Mouse (Mus musculus) c-Kit-negative CD71-positive TER-119-positive erythroid progenitor cells, embryonic 14.5 days (primary cell): ENCODE data around the gene Insl3.
"Not testable (repeated sequence)": the region's sequence is repeated elsewhere in the genome, so short reads cannot be mapped to it uniquely, and the experiment has no call there.

Source experiments
- DNase-seq: peaks from one replicate; pipeline ENCODE4 v3.0.0-alpha.2; 2013; ENCODE audit warnings: low read depth, low spot score

The Insl3 gene

GRCm38 (mm10) chr8:71709134-71709799 lies 20.3 kb downstream of the Insl3 start:
- no peak for DNase-seq

DNA sequence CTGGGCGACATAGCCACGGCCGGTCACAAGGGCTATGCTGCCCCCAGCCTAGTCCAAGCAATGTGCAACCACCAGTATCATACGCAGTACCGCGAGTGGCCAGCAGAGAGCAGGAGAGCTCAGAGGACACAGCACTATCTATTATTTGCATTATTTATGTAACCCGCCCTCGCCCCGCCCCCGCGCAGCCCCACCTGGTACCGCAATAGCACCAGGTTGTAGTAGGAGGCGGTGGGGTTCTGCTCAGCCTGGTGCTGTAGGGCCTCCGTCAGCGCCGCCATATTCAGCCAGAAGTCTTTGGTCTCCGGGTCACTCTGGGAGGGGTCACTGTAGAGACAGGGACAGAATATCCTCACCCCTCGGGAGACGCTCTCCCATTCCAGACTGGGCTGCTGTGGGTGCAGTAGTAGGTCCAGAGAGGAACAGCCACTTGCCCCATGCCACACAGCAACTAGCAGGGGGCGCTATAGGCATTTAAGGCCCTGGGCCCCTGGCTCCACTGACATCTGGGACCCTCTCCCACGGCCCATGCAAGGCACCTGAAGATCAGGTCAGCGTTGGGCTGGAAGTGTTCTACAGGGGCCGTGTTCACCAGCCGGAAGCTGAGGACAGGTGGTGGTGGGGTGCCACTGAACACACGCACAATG lies 20.9 kb downstream of the Insl3 start:
- no peak for DNase-seq

DNA sequence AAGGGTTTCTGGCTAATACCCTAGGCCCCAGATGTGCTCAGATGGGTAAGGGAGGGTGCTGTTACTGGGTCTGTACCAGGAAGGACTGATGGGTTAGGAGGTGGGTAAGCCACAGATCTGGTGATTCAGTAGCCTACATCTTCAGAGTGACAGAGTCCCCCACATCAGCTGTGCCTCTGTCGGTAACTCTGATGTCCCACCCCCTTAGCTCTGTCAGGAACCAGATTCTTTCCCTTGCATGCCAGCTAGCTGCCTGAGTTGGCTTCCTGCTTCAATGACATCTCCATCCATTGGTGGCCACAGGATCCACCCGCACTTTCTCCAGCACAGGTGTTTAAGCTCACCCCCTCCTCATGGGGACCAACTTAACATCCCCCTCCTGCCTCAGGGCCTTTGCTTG lies 22.6 kb downstream of the Insl3 start:
- no peak for DNase-seq

GRCm38 (mm10) chr8:71715531-71715930 lies 26.5 kb downstream of the Insl3 start:
- DNase-seq: no peak

DNA sequence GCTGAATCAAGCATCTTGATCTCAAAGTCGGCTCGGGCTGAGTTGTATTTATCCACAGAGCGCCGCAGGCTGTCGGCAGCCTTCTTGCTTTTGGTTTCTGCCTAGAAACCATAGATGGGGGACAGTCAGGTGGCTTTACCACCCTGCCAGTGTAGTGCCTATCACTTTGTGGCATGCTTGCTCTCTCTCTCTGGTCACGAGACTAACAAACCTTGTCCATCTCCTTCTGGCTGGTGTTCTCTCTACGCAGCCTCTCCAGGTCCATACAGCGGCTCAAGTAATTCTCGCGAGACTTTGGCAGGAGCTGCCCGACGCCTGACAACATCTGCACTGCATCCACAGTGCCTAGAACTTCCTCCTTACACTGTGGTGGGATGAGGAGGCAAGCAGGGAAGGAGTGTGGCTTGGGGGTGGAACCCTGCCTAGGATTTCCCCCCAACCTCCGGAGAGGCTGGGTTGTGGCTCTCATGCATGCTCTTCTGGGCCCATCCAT lies 27.6 kb downstream of the Insl3 start:
- no peak for DNase-seq

DNA sequence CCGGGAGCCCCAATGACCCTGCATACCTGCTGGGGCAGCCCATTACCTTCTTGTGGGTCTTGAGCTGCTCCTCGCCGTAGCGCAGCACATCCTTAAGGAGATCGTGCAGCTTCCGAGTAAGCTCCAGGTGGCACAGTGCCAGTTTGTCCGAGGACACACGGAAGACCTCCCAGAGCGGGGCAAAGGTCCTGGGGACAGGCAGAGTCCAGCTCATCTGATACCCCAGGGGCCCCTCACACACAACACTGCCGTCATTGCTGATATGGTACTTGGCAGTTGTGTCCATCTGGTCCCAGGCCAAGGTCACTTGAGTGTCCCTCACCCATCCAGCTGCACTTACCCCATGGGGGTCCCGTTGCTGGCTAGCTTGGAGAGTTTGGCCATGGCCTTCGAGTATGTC lies 28.1 kb downstream of the Insl3 start:
- DNase-seq: no peak

GRCm38 (mm10) chr8:71718252-71718651 lies 29.2 kb downstream of the Insl3 start:
- no peak for DNase-seq

- DNase-seq: no peak
These were observed 30.2 kb downstream of the Insl3 start for GRCm38 (mm10) chr8:71719218-71719617.

DNA sequence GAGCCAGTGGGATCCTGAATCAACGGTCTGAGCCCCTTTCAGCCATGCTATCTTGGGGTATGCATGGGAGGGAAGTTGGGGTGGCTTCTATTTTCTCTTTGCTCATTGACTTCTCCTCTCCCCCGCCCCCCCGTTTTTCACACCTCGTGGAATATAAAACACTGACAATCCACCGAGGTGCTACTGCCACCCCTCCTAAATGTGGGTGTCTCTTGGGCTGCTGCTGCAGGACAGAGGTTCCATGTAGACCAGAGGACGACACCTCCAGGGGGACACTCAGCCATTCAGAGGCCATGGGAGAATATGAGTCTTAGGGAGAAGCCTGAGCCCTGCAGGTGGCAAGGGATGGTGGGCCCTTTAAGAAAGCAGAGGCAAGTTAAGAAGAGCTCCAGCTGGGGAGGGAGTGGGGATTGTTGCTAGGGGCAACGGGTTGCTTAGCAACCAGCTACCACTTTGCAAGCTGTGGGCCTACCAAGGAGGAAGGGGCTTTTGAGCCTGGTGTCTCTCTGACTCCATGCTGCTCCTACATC lies 31.0 kb downstream of the Insl3 start:
- no peak for DNase-seq

- no peak for DNase-seq
These were observed 34.1 kb downstream of the Insl3 start for GRCm38 (mm10) chr8:71723047-71723551.

GRCm38 (mm10) chr8:71724389-71724788 lies 35.4 kb downstream of the Insl3 start:
- DNase-seq: no peak

DNA sequence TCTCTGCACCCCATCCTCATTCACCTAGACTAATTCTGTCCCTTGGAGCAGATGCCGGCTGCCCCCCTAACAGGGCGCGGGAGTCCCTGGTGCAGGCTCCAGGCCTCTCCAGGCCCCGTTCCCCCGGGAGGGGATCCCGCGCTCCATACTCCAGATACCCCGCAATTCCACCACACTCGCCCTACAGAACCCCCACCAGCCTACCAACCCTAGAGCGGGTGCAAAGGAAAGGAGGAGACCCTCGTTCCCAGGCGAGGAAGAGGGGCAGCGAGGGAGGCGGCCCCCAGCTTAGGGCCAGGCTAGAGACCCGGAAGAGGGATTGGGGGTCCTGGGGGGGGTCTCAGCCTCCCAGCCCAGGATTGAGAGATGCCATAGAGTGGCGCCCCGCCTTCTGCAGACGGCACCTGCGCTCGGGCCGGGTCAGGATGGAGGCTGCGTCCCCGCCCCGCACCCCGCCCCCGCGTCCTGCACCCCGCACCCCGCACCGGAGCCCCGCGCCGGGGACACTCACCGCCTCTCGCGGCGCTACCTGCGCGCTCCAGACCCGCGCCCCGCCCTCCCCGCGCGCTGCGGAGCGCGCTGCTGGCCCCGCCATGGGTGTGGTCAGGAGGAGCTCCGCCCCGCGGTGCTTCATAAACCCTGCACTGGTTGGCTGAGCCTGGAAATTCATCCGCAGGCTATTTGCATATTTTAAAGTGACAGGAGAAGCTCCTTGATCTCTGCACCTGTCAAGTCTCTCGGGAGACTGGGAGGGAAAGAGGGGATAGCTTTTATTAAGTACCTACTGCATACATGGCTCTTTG lies 36.3 kb downstream of the Insl3 start, which contains the start of gene Fcho1:
Gene Fcho1, minus strand, starts transcription at position 595 of the 803 bp plus-strand sequence.
- DNase-seq: peak; percentile 81

GRCm38 (mm10) chr8:71728240-71728785 lies 39.3 kb downstream of the Insl3 start:
- DNase-seq: no peak

DNA sequence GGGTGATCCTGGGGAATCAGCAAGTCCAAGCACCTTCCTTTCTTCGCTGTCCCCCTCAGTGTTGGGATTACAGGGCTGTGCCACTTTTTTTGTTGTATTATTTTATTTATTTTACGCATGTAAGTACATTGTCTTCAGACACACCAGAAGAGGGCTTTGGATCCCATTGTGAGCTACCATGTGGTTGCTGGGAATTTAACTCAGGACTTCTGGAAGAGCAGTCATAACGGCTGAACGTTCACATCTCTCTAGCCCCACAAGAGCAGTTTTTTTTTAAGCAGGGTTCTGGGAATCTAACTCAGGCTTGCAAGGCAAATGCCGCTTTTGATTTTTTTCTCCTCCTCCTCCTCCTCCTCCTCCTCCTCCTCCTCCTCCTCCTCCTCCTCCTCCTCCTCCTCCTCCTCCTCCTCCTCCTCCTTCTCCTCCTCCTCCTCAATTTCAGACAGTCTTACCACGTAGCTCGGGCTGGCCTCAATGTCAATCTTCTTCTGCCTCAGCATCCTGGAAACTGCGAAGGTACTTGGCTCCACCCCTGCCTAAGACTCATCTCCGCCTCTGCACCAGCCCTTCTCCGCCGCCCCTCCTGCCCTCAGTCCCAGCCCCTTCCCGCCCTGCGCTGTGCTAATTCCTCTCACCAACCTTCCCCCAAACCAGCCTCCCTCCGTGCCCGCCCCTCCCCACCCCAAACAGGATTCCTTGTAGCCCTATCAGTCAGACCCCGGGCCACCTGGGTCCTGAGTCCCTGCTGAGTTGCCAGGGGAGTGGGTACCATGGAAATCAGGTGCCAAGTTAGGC lies 40.0 kb downstream of the Insl3 start:
- DNase-seq: no peak

DNA sequence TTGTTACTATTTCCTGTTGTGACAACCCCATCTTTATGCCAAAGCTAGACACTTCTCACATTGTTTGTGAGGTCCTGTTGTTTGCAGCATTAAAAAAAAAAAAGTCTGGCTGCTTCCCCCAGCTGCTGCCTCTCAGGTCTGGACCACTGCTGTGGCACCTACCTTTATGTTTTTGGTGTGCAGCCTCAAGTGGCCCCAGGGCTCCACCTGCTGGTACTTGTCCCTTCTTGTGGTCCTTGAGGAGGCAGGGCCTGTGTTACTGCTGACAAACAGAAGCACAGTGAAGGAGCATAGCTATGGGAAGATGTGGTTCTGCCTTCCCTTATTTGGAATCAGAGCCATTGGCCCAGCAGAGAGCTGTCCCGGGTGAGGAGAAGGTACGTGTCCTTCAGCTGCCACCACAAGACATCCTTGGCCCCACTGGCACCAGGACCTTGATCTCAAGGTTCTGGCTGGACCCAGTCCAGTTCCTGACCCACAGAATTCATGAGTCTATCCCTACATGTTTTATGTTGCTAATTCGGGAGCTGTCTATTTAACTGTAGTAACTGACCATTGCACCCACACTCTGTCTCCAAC lies 42.7 kb downstream of the Insl3 start:
- DNase-seq: no peak

GRCm38 (mm10) chr8:71738316-71738715 lies 49.3 kb downstream of the Insl3 start:
- DNase-seq: not testable (repeated sequence)
